Mouse (Mus musculus): ENCODE measurements around the gene Rps15. TPM values are rescaled to one million over a fixed set of nuclear protein-coding genes. Genes with fewer than 3 reads are reported as not detected.

Rps15 gene
- polyA plus RNA-seq, 1 experiment = 2,204 TPM

DNA sequence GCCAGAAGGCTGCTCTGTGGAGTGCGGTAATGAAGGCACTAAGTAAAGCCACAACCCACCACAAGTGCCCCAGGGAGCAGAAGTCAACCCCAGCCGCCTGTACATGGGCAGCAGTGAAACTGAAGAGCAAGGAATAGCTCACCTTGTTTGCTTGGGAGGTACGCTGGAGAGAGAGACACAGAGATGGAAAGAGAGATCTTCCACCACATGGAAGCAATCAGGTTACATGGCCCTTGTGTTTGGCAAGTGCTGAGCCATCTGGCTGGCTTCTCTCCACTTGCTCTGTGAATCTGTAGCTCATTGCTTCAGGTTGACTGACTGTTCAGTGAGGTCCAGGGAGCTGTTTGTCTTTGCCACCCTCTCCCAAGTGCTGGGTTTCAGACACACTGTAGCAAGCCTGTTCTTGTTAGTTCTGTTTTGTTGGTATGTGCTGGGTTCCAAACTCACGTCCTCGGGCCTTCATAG lies 40.3 kb downstream of the Rps15 start:
- H3K4me3 ChIP-seq (ENCODE audit: extremely low read depth, insufficient read depth, insufficient read length) = no peak overlapping the region
- no peaks in the 10 kb centered on the region for H3K27me3 ChIP-seq (ENCODE audit: control insufficient read depth, insufficient read depth, low read length)
- TF ChIP-seq POLR2A (IDR thresholded peaks at IDR 0.05; ENCODE audit: low read depth, low read length) (no peak), CTCF (IDR thresholded peaks at IDR 0.05; ENCODE audit: extremely low read depth, insufficient read depth, insufficient read length, insufficient replicate concordance) (no peak)
- H3K4me1 ChIP-seq (ENCODE audit: control insufficient read depth, insufficient read depth, insufficient read length) = no peaks in the 10 kb centered on the region; the same call in 1 of the 2 replicates
- WGBS = 72% methylated on average over 5 of the region's 5 CpGs
- no peak overlapping the region; the same call in 1 of the 2 replicates for H3K27ac ChIP-seq (ENCODE audit: insufficient read depth, low read length)
- DNase-seq (ENCODE audit: low read depth in 1 of 2, low spot score in 2 of 2) = no peak
- no peaks in the 10 kb centered on the region for H3K36me3 ChIP-seq (ENCODE audit: control insufficient read depth, insufficient read depth, low read length)

DNA sequence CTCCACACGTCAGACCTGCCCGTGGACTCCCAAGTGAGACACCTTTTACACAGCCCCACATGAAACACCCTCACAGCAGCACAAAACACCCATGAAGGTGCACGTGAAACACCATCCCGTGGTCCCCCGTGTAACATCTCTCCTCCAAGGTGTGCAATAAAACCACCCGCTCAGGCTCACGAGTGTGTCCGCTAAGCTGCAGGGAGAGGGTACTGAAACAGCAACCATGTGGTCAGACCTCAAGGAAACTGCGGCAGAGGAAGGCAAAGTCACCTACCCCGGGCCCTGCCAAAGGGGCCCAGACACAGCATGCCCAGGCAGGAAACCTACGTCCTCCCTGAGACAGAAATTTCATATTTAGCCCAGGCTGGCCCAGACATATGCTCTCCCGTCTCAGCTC lies 44.0 kb downstream of the Rps15 start:
- H3K36me3 ChIP-seq (ENCODE audit: control insufficient read depth, insufficient read depth, low read length) = no peaks in the 10 kb centered on the region
- peaks cover under 1% of the 10 kb centered on the region; the same call in 1 of the 2 replicates for H3K27me3 ChIP-seq (ENCODE audit: control insufficient read depth, insufficient read depth, low read length)
- no peak for DNase-seq (ENCODE audit: low read depth in 1 of 2, low spot score in 2 of 2)
- H3K4me1 ChIP-seq (ENCODE audit: control insufficient read depth, insufficient read depth, insufficient read length) = peaks cover 3% of the 10 kb centered on the region; the same call in 1 of the 2 replicates
- H3K27ac ChIP-seq (ENCODE audit: insufficient read depth, low read length) = no peak overlapping the region
- TF ChIP-seq CTCF (IDR thresholded peaks at IDR 0.05; ENCODE audit: extremely low read depth, insufficient read depth, insufficient read length, insufficient replicate concordance) (no peak), POLR2A (IDR thresholded peaks at IDR 0.05; ENCODE audit: low read depth, low read length) (no peak)
- H3K4me3 ChIP-seq (ENCODE audit: extremely low read depth, insufficient read depth, insufficient read length) = no peak overlapping the region
- WGBS = 56% methylated on average over 12 of the region's 12 CpGs

DNA sequence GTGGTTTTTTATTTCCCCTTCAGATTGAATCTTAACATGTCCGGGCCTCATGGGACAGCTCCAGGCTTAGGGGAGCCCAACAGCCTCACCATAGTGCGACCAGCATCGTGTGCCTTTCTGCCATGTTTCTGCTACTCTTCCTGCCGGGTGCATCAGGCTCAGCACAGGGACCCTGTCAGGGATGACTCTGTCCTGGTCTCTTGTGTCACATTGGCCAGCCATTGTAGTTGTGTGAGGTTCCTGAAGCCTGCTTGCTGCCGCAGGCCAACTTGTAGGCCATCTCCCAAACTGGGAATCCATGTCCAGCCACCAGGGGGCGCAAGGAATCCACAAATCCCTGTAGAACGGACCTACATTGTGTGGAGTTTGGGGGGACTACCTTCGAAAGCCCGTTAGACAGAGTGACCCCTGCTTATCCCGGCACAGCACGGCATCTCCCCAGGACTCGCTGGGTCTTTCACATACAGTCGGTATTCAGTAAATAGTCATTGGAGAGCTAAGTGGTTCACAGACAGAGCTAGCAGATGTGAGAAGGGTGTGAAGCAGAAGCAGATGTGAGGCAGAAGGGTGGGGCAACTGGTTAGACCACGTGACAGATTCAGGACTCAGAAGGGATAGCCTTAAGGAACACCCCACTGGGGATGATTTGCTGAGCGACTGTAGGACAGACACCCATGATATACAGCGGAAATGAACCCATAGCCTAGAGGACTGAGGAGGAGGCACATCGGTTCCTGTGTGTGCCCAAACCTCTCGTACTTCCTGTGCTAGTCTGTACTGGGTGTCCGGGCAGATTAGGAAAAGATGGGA lies 47.9 kb downstream of the Rps15 start:
- Histone ChIP-seq H3K27me3 (ENCODE audit: control insufficient read depth, insufficient read depth, low read length) (peaks cover 19% of the 10 kb centered on the region), H3K27ac (ENCODE audit: insufficient read depth, low read length) (no peak overlapping the region), H3K36me3 (ENCODE audit: control insufficient read depth, insufficient read depth, low read length) (no peaks in the 10 kb centered on the region), H3K4me3 (ENCODE audit: extremely low read depth, insufficient read depth, insufficient read length) (no peak overlapping the region), H3K4me1 (ENCODE audit: control insufficient read depth, insufficient read depth, insufficient read length) (peaks cover 25% of the 10 kb centered on the region)
- DNase-seq (ENCODE audit: low read depth in 1 of 2, low spot score in 2 of 2) = peak; percentile 59 to 78
- WGBS = 14% methylated on average over 19 of the region's 19 CpGs
- TF ChIP-seq POLR2A (IDR thresholded peaks at IDR 0.05; ENCODE audit: low read depth, low read length) = no peak
- peak; percentile 67; the same call in 1 of the 2 replicates for TF ChIP-seq CTCF (IDR thresholded peaks at IDR 0.05; ENCODE audit: extremely low read depth, insufficient read depth, insufficient read length, insufficient replicate concordance)

DNA sequence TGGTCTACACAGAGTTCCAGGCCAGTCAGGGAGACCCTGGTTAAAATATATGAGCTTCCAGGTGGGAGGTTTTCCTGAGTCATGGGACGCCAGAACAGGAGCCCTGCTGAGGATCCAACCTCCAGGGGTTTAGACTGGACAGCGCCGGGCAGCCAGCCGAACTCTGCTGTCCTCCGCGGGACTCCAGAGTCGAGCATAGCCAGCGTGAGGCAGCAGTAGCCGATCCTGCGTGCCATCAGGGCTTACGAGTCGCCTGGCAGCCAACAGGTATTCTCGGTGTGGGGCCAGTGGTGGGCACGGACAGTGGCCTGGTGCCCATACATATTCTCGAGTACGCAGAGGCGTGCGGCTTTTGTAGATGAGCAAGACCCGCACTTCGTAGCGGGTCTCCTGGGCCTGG lies 48.8 kb downstream of the Rps15 start:
- no peak overlapping the region for H3K4me3 ChIP-seq (ENCODE audit: extremely low read depth, insufficient read depth, insufficient read length)
- H3K27me3 ChIP-seq (ENCODE audit: control insufficient read depth, insufficient read depth, low read length) = peaks cover 23% of the 10 kb centered on the region
- no peaks in the 10 kb centered on the region for H3K36me3 ChIP-seq (ENCODE audit: control insufficient read depth, insufficient read depth, low read length)
- DNase-seq (ENCODE audit: low read depth in 1 of 2, low spot score in 2 of 2) = no peak
- no peak overlapping the region for H3K27ac ChIP-seq (ENCODE audit: insufficient read depth, low read length)
- peaks cover 25% of the 10 kb centered on the region for H3K4me1 ChIP-seq (ENCODE audit: control insufficient read depth, insufficient read depth, insufficient read length)
- no peak for TF ChIP-seq CTCF (IDR thresholded peaks at IDR 0.05; ENCODE audit: extremely low read depth, insufficient read depth, insufficient read length, insufficient replicate concordance)
- no peak for TF ChIP-seq POLR2A (IDR thresholded peaks at IDR 0.05; ENCODE audit: low read depth, low read length)
- WGBS = 64% methylated on average over 21 of the region's 21 CpGs

DNA sequence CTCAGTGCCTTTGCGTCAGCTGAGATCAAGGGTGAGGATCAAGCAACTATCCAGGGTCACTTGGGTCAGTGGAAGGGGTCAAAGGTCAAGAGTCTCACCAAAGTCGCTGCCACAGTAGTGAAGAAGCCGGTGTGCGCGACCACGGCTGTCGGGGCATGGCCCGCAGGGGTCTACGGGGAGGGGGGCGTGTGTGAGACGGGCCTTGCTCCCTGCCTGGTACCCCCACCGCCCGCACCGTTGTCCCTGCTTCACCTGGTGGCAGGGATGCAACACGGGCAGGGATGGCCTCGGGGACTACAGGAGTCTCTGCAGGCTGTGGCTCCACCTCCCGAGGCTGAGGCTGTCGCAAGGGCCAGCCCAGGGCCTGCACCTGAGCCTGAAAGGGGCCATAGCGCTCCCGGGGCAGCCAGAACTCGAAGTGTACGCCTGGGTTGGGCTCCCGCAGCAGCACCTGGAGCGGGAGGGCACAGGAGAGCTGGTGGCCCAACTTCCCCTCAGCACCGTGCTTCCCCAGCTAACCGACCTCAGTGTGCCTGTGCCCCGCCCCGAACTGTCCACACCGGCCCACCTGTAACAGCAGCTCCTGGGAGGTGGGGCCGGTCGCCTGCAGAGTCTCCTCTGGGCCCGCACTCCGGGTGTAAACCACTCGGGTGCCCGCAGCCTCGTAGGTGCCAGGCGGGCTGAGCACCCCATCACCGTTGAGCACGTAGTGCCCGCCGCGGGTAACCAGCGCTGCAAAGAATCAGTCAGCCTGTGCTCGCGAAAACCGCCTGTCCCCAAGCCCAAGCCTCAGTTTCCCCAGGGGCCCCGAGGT lies 49.4 kb downstream of the Rps15 start:
- no peak for TF ChIP-seq CTCF (IDR thresholded peaks at IDR 0.05; ENCODE audit: extremely low read depth, insufficient read depth, insufficient read length, insufficient replicate concordance)
- TF ChIP-seq POLR2A (IDR thresholded peaks at IDR 0.05; ENCODE audit: low read depth, low read length) = no peak
- H3K27ac ChIP-seq (ENCODE audit: insufficient read depth, low read length) = no peak overlapping the region
- H3K4me3 ChIP-seq (ENCODE audit: extremely low read depth, insufficient read depth, insufficient read length) = no peak overlapping the region
- H3K27me3 ChIP-seq (ENCODE audit: control insufficient read depth, insufficient read depth, low read length) = peaks cover 23% of the 10 kb centered on the region
- peaks cover 25% of the 10 kb centered on the region for H3K4me1 ChIP-seq (ENCODE audit: control insufficient read depth, insufficient read depth, insufficient read length)
- no peak for DNase-seq (ENCODE audit: low read depth in 1 of 2, low spot score in 2 of 2)
- 12% methylated on average over 47 of the region's 47 CpGs for WGBS
- no peaks in the 10 kb centered on the region for H3K36me3 ChIP-seq (ENCODE audit: control insufficient read depth, insufficient read depth, low read length)

DNA sequence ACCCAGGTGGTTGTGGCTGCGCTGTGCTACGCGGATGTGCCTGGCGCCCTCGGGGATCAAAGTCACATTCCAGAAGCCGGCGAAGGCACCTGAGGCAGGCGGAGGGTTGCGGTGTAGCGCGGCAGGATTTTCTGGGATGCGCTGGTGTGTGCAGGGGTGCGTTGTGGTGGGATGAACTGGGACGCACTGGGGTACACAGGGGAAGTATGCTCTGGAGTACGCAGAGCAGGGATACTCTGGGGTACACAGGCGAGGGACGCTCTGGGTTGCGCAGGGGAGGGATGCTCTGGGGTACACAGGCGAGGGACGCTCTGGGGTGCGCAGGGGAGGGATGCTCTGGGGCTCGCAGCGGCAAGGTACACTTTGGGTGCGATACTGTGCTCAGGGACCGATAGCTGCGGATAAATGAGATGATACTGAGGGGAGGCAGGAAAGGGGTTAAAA lies 50.1 kb downstream of the Rps15 start:
- Histone ChIP-seq H3K36me3 (ENCODE audit: control insufficient read depth, insufficient read depth, low read length) (no peaks in the 10 kb centered on the region), H3K27ac (ENCODE audit: insufficient read depth, low read length) (no peak overlapping the region), H3K27me3 (ENCODE audit: control insufficient read depth, insufficient read depth, low read length) (peaks cover 26% of the 10 kb centered on the region), H3K4me3 (ENCODE audit: extremely low read depth, insufficient read depth, insufficient read length) (no peak overlapping the region), H3K4me1 (ENCODE audit: control insufficient read depth, insufficient read depth, insufficient read length) (peaks cover 25% of the 10 kb centered on the region)
- no peak for DNase-seq (ENCODE audit: low read depth in 1 of 2, low spot score in 2 of 2)
- WGBS = 7% methylated on average over 26 of the region's 26 CpGs
- TF ChIP-seq CTCF (IDR thresholded peaks at IDR 0.05; ENCODE audit: extremely low read depth, insufficient read depth, insufficient read length, insufficient replicate concordance) = no peak
- no peak for TF ChIP-seq POLR2A (IDR thresholded peaks at IDR 0.05; ENCODE audit: low read depth, low read length)

Measured in spleen, adult 2 months (tissue).